Mouse (Mus musculus) heart, adult 18-20 months (tissue): ENCODE data around the gene Thra. TPM values are rescaled to one million over a fixed set of nuclear protein-coding genes. Genes with fewer than 3 reads are reported as not detected.

Experiments used
- DNase-seq, 2 experiments: peaks; one replicate each; pipeline ENCODE4 v3.0.0; 2021 to 2022; ENCODE audit warnings: mixed read lengths in 1 of 2
- total RNA-seq, 2 experiments: library from RNA; stranded (reverse); gene quantifications; 2 replicates each; pipeline ENCODE4 v1.2.3; 2021

The Thra gene
- total RNA-seq, 2 experiments from 2014 or later, result 99.7 to 103 TPM

GRCm38 (mm10) chr11:98745932-98746853, 5.8 kb downstream of the Thra start:
- no peak for DNase-seq

- DNase-seq, result peak; percentile 88 to 91
Measured at GRCm38 (mm10) chr11:98746855-98747693, 6.6 kb downstream of the Thra start.

- DNase-seq, result peak; percentile 57 to 60
Measured at GRCm38 (mm10) chr11:98747804-98748505, 7.5 kb downstream of the Thra start.

- no peak for DNase-seq
Measured at GRCm38 (mm10) chr11:98748506-98749416, 8.3 kb downstream of the Thra start.

- DNase-seq, result no peak
Measured at GRCm38 (mm10) chr11:98749716-98750115, 9.3 kb downstream of the Thra start.

- DNase-seq, result peak; percentile 79 to 81
Measured at GRCm38 (mm10) chr11:98750351-98751201, 10.1 kb downstream of the Thra start.

GRCm38 (mm10) chr11:98751221-98751782, 10.9 kb downstream of the Thra start:
- DNase-seq, result peak; percentile 60 to 64

- DNase-seq, result no peak
Measured at GRCm38 (mm10) chr11:98752562-98753140, 12.2 kb downstream of the Thra start.

- no peak for DNase-seq
Measured at GRCm38 (mm10) chr11:98753264-98753663, 12.8 kb downstream of the Thra start.

GRCm38 (mm10) chr11:98754151-98754620, 13.7 kb downstream of the Thra start:
- peak; percentile 55 to 65 for DNase-seq

GRCm38 (mm10) chr11:98754621-98755181, 14.3 kb downstream of the Thra start:
- peak; percentile 71 to 82 for DNase-seq

- peak in 1 of 2 experiments; percentile 38 for DNase-seq
Measured at GRCm38 (mm10) chr11:98755726-98756380, 15.4 kb downstream of the Thra start.

GRCm38 (mm10) chr11:98756711-98757110, 16.3 kb downstream of the Thra start:
- no peak for DNase-seq

- DNase-seq, result no peak
Measured at GRCm38 (mm10) chr11:98761939-98762338, 21.5 kb downstream of the Thra start.

GRCm38 (mm10) chr11:98762756-98763501, 22.5 kb downstream of the Thra start:
- DNase-seq, result peak; percentile 42 to 50

- DNase-seq, result no peak
Measured at GRCm38 (mm10) chr11:98763502-98763861, 23.0 kb downstream of the Thra start.

GRCm38 (mm10) chr11:98764091-98764490, 23.7 kb downstream of the Thra start:
- no peak for DNase-seq

GRCm38 (mm10) chr11:98764746-98765145, 24.3 kb downstream of the Thra start:
- DNase-seq, result no peak
